Mouse (Mus musculus) forebrain, embryonic 14.5 days (tissue): ENCODE results near the gene Mef2b. TPM values are rescaled to one million over a fixed set of nuclear protein-coding genes. Genes with fewer than 3 reads are reported as not detected.
A peak's percentile ranks its signal among the peaks of the same experiment; 100 is the strongest.
"Not testable (repeated sequence)": the region's sequence is repeated elsewhere in the genome, so short reads cannot be mapped to it uniquely, and the experiment has no call there.

ENCODE experiments used
- ATAC-seq: fragments of 200-750 bp; cut with Nextera tagmentation; 2 replicates; pipeline ENCODE4 v1.8.0; 2017; ENCODE audit warnings: mild to moderate bottlenecking, moderate library complexity
- DNase-seq: peaks from one replicate; pipeline ENCODE4 v3.0.0-alpha.2; 2015; ENCODE audit warnings: low spot score
- H3K27ac ChIP-seq: fragments of 300-500 bp; sonication (generic); 2 replicates; pipeline ENCODE4 v1.5.1; 2014; ENCODE audit warnings: low read depth, mild to moderate bottlenecking, control low read depth, low read length, moderate library complexity
- H3K27me3 ChIP-seq: fragments of 300-500 bp; sonication (generic); replicated peaks from 2 replicates; pipeline ENCODE4 v1.6.1; 2014; ENCODE audit warnings: low read length, control low read depth, mixed read lengths; ENCODE audit not compliant: control insufficient read depth, insufficient read depth
- H3K36me3 ChIP-seq: fragments of 300-500 bp; sonication (generic); 2 replicates; pipeline ENCODE4 v1.6.1; 2014; ENCODE audit warnings: low read length, control low read depth; ENCODE audit not compliant: control insufficient read depth, insufficient read depth
- H3K4me1 ChIP-seq: fragments of 300-500 bp; sonication (generic); 2 replicates; pipeline ENCODE4 v1.6.1; 2014; ENCODE audit warnings: antibody characterized with exemption, low read length, control low read depth; ENCODE audit not compliant: control insufficient read depth, insufficient read depth
- H3K4me2 ChIP-seq: fragments of 300-500 bp; sonication (generic); 2 replicates; pipeline ENCODE4 v1.6.1; 2014; ENCODE audit warnings: mild to moderate bottlenecking, control low read depth, low read length
- H3K4me3 ChIP-seq: fragments of 300-500 bp; sonication (generic); 2 replicates; pipeline ENCODE4 v1.5.1; 2014; ENCODE audit warnings: low read depth, low read length, control low read depth
- H3K9ac ChIP-seq: fragments of 300-500 bp; sonication (generic); 2 replicates; pipeline ENCODE4 v1.6.1; 2014; ENCODE audit warnings: mild to moderate bottlenecking, low read length, control low read depth, moderate library complexity
- H3K9me3 ChIP-seq: fragments of 300-500 bp; sonication (generic); replicated peaks from 2 replicates; pipeline ENCODE4 v1.6.1; 2016; ENCODE audit warnings: low read length, control low read depth, mixed read lengths; ENCODE audit not compliant: control insufficient read depth
- WGBS: fragments of 180-500 bp; shearing (Covaris S2); extraction: QIAGEN DNeasy Blood & Tissue Kit; methylation state at CpG from one replicate; pipeline ENCODE4 v1.1.7; 2014; 5-methylcytosine and 5-hydroxymethylcytosine counted together
- microRNA-seq: library from miRNA; unstranded; fragments of <30 nt; microRNA quantifications from one replicate; pipeline ENCODE4, GENCODE M21; 2016
- polyA plus RNA-seq: library from polyadenylated mRNA; unstranded; fragments of >200 nt; fragmentation: Nextera tagmentation; extraction: Ambion mirVana; gene quantifications from 2 replicates; pipeline ENCODE4 v1.2.1, GENCODE M21; 2014

Gene Mef2b
- polyA plus RNA-seq, 1 experiment from 2014 or later = 0.30 TPM

- Histone ChIP-seq H3K9me3 (no peaks in the 10 kb centered on the region), H3K4me1 (peaks cover 7% of the 10 kb centered on the region; the same call in 1 of the 2 replicates), H3K9ac (no peak overlapping the region), H3K4me2 (no peak overlapping the region), H3K36me3 (no peaks in the 10 kb centered on the region), H3K27me3 (no peaks in the 10 kb centered on the region), H3K4me3 (no peak overlapping the region), H3K27ac (no peak overlapping the region)
- no peak for ATAC-seq
- WGBS = 74% methylated on average over 5 of the region's 5 CpGs
- DNase-seq = no peak
Measured at GRCm38 (mm10) chr8:70215092-70215491, 75.6 kb downstream of the Mef2b start.

- ATAC-seq, H3K27me3 ChIP-seq, H3K36me3 ChIP-seq, H3K9me3 ChIP-seq, H3K4me1 ChIP-seq, DNase-seq, H3K27ac ChIP-seq, H3K9ac ChIP-seq, H3K4me3 ChIP-seq, H3K4me2 ChIP-seq: not testable (repeated sequence)
- 69% methylated on average over 3 of the region's 3 CpGs for WGBS
Measured at GRCm38 (mm10) chr8:70216161-70216560, 76.7 kb downstream of the Mef2b start.

DNA sequence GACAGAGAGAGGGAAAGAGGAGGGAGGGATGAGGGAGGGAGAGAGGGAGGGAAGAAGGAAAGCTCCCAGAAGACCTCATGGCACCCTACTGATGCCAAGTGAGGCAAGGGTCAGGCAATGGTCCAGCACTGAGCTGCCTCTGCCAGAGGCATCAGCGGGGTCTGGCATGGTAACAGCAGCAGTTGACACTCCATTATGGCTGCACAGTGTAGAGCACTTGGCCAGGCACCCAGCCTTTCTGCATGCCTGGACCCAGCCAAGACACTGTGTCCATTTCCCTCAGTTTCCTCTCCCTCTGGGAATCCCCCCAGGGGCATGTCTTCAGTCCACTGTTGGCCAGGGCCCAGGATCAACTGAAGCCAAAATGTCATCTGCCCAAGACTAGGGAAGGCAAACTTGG is 77.1 kb downstream of the Mef2b start:
- H3K4me3 ChIP-seq = no peak overlapping the region
- ATAC-seq (no peak), DNase-seq (no peak)
- peaks cover 5% of the 10 kb centered on the region; the same call in 1 of the 2 replicates for H3K4me1 ChIP-seq
- H3K9me3 ChIP-seq = no peaks in the 10 kb centered on the region
- no peak overlapping the region for H3K4me2 ChIP-seq
- no peaks in the 10 kb centered on the region for H3K27me3 ChIP-seq
- 33% methylated on average over 1 of the region's 1 CpGs for WGBS
- H3K36me3 ChIP-seq = peaks cover 5% of the 10 kb centered on the region
- no peak overlapping the region for H3K9ac ChIP-seq
- H3K27ac ChIP-seq = no peak overlapping the region

Small RNAs within 50 kb of the gene (microRNA-seq; reads per million reads assigned to microRNA genes)
- gene Mir7066 = 3.6 reads per million, percentile 20 among the genes with 10 or more reads in this experiment

Other genes starting within 250 kb of the Mef2b start
- 2.5 and 3.1 TPM in 2 replicates for gene Tssk6, start 237.5 kb upstream of the Mef2b start, polyA plus RNA-seq
- 180 and 216 TPM in 2 replicates for gene Ndufa13, start 237.2 kb upstream of the Mef2b start, polyA plus RNA-seq
- 9.9 and 10.0 TPM in 2 replicates for gene Yjefn3, start 237.0 kb upstream of the Mef2b start, polyA plus RNA-seq
- 28.8 and 30.5 TPM in 2 replicates for gene Gatad2a, start 143.3 kb upstream of the Mef2b start, polyA plus RNA-seq
- 67.4 and 78.1 TPM in 2 replicates for gene Mau2, start 97.0 kb upstream of the Mef2b start, polyA plus RNA-seq
- 43.5 and 45.5 TPM in 2 replicates for gene Sugp1, start 96.9 kb upstream of the Mef2b start, polyA plus RNA-seq
- 0.11 and 0.73 TPM in 2 replicates for gene Tm6sf2, start 66.8 kb upstream of the Mef2b start, polyA plus RNA-seq
- 0.19 and 0.28 TPM in 2 replicates for gene Hapln4, start 56.3 kb upstream of the Mef2b start, polyA plus RNA-seq
- 75.4 and 94.1 TPM in 2 replicates for gene Ncan, start 18.8 kb upstream of the Mef2b start, polyA plus RNA-seq
- 41.4 and 46.0 TPM in 2 replicates for gene Nr2c2ap, start 8.4 kb upstream of the Mef2b start, polyA plus RNA-seq
- gene Rfxank, start 557 bp upstream of the Mef2b start, polyA plus RNA-seq = 8.7 and 9.2 TPM in 2 replicates
- gene Borcs8, start 212 bp upstream of the Mef2b start, polyA plus RNA-seq = 66.2 and 76.7 TPM in 2 replicates
- gene Tmem161a, start 32.6 kb downstream of the Mef2b start, polyA plus RNA-seq = 36.7 and 40.8 TPM in 2 replicates
- gene Slc25a42, start 72.6 kb downstream of the Mef2b start, polyA plus RNA-seq = 2.3 and 3.3 TPM in 2 replicates
- gene Sugp2, start 94.5 kb downstream of the Mef2b start, polyA plus RNA-seq = 55.6 and 71.5 TPM in 2 replicates
- 79.2 and 96.7 TPM in 2 replicates for gene Armc6, start 94.8 kb downstream of the Mef2b start, polyA plus RNA-seq
- gene Homer3, start 143.1 kb downstream of the Mef2b start, polyA plus RNA-seq = 31.5 and 42.8 TPM in 2 replicates
- 51.5 and 52.3 TPM in 2 replicates for gene Ddx49, start 162.8 kb downstream of the Mef2b start, polyA plus RNA-seq
- 305 and 332 TPM in 2 replicates for gene Cope, start 162.8 kb downstream of the Mef2b start, polyA plus RNA-seq
- 20.8 and 27.6 TPM in 2 replicates for gene Cers1, start 176.1 kb downstream of the Mef2b start, polyA plus RNA-seq
- gene Gdf1, start 190.1 kb downstream of the Mef2b start, polyA plus RNA-seq = 2.1 and 4.2 TPM in 2 replicates
- gene Upf1, start 213.6 kb downstream of the Mef2b start, polyA plus RNA-seq = 11.8 and 14.0 TPM in 2 replicates
- 0.48 TPM in 1 of 2 replicates, not detected in the other for gene Comp, start 233.8 kb downstream of the Mef2b start, polyA plus RNA-seq